Mouse (Mus musculus) retina, adult 2 months (tissue): ENCODE data around the gene Ethe1.
A peak's percentile ranks its signal among the peaks of the same experiment; 100 is the strongest.

ENCODE experiments used
- DNase-seq: peaks from one replicate; pipeline ENCODE4 v3.0.0-alpha.2; 2012; ENCODE audit warnings: low read depth, low spot score

Gene Ethe1

DNA sequence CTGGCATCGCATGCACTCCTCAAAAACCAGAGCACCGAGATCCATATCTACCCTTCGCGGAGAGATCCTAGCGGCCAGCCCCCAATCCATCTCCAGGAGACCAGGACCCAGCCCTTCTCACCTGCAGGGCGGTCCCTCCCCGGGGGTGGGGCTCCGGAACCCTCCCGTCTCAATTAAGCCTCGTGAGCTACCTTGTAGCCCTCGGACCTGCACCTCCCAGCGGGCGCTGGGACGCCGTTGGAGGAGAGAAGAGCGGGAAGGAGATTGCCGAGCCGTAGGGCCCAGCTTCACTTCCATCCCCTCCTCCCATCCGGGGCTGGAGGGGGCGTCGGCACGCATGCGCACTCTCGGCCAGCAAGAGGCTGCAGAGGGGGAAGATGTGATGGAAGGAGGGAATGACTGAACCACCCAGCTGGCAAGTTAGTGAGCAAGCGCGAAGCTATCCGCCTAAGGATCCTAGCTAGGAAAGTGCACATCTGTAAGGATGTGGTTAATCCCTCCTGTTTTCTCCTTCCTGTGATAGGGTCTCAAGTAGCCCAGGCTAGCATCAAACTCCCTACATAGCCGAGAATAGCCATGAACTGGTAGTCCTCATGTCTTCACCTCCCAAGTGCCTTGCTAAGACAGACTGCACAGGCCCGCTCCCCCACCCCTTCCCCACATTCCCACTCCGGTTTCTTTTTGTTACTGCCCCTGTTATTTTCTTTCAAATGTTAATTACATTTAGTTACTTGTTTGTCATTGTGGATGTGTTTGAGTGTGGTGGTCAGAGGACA is at the start of gene Ethe1, which contains the start of gene Zfp575:
TSS of gene Ethe1 (plus strand) at position 214 of the 776 bp plus-strand sequence.
TSS of gene Zfp575 (minus strand) at position 312 of the 776 bp plus-strand sequence.
- DNase-seq = no peak

DNA sequence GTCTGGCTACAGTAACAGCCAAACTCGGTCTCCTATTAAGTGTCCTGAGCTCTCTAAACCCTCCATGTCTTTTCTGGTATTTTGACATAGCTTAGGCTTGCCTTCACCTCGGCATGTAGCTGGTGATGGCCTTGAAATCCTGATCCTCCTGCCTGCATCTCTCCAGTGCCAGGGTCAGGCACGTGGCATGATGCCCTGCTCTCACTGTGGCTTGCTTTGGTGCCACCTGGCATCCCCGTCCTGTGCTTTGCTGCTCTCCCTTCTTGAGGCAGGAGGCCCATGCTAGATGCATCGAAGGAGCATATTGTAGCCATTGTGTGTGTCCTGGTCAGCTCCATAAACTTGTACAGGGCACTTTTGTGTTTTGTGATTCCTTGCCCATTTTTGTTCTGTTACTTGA is 49.8 kb upstream of the Ethe1 start:
- no peak for DNase-seq

DNA sequence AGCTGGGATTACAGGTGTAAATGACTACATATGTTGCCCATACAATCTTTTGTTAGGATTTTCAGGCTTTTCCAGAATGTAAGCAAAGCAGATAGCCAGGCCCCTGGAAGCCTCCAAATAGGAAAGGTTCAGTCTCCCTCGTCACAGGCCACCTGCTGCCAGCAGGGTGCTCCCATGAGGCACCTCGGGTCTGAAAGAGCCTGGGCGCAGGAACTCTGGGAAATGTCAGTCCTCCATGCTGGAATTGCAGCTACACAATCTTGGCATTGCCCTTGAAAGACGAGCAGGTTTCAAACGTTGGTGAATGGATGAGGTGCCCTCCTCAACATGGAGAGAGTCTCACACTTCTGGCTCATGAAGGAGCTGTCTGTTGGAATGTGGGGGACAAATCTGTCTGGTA is 49.2 kb upstream of the Ethe1 start:
- DNase-seq = no peak

DNA sequence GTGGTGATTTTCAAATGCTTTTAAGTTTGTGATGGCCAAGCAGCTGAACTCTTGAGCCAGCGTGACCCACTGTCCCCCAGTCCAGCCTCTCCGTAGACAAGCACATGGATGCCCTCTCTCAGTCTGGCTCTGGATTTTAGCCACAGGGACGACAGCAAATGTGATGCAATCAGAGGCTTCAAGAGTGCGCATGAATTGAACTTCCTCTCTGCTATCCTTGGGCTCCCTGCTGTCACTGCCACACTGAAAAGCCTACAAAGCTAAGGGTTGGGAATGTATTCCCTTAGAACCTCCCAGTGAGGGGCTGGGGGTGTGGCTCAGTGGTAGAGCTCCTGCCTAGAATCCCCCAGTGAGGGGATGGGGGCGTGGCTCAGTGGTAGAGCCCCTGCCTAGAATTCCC is 48.6 kb upstream of the Ethe1 start:
- DNase-seq = no peak

DNA sequence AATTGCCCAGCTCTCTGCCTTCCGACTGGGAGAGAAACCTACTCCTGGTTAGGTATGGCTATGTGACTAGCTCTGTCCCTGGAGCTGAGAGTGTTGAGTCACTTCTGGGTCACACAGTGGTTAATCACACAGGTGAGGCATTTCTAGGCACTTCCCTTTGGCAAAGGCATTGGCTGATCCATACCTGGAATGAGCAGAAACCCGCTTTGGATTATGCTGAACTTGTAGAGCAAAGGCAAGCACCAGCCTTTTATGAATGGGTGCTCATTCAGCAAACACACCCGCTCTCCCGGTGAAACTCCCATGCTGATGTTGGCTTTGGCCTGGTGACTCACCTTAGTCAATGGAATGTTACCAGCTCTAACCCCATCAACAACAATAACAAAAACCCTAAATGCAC is 47.7 kb upstream of the Ethe1 start:
- no peak for DNase-seq

DNA sequence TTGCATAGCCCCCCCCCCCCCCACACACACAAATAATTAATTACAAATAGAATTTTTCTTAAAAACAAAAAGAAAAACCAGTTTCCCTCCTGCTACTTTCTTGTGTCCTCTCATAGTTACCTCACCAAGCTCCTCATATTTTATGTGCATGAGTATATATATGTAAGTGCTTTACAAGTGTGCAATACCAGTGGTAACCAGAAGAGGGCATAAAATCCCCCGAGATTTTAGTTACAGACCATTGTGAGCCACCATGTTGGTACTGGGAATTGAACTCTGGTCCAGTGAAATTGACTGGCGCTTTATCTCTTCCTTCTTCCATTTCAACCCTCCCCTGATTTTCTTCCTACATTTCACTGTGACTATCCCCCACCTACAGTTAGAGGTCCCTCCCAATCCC is 42.8 kb upstream of the Ethe1 start:
- DNase-seq = no peak

DNA sequence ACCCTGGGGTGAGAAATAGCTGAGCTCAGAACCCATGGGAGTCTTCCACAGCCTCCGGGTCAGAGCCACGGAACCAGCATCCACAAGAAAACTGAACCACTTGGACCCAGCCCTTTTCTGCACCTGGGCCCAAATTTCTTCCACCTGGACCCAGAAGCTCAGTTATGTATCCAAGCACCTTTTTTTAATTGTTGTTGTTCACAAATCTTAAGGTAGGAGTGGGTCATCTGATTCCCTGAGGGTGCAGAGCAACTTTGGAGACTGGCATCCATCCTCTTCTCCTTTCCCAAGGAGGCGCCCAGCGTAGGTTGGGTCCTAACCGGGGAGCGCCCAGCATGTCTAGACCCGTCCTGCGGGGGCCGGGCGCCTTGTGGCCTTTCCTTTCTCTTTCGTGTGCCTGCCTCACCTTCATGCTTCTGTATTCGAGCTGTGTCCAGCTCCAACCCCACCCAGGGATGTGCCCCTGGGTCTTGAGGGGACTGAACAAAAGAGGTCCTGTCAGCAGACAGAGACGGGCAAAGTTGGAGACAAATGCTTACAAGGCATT is 41.2 kb upstream of the Ethe1 start, which contains the start of the genes Pinlyp and Xrcc1:
TSS of gene Pinlyp (minus strand) at position 51 of the 547 bp plus-strand sequence.
TSS of gene Xrcc1 (plus strand) at position 222 of the 547 bp plus-strand sequence.
- no peak for DNase-seq

DNA sequence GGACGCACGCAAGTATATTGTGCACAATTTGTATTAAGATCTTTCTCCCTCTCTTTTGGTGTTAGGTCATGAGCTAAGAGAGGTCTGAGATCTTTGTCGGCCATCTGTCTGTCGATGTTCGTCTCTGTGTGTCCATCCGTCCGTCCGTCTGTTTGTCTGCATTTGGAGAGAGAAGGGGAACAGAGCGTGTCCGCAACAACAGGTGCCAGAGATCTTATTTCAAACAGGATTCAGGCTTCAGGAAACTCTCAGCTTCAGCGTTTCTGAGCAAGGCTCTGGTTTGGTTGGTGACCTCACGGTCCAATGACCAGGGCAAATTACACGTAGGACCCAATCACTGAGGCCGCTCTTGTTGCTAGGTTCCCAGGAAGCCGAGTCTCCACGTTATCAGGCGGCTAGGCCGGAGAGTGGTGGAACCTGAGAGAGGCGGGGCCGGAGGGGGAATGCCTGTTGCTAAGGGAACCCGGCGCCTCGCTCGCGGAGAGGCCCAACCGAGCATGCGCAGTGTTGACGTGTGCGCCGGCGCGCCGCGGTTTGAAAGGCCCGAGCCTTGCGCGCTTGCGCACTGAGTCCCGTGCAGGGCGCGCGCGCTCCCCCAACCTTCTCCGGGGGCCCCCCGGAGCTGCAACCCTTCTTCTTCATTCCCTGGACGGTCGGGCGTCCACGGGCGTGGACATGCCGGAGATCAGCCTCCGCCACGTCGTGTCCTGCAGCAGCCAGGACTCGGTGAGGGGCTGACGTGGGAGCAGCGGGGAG is 40.5 kb upstream of the Ethe1 start:
- DNase-seq = peak; percentile 97

DNA sequence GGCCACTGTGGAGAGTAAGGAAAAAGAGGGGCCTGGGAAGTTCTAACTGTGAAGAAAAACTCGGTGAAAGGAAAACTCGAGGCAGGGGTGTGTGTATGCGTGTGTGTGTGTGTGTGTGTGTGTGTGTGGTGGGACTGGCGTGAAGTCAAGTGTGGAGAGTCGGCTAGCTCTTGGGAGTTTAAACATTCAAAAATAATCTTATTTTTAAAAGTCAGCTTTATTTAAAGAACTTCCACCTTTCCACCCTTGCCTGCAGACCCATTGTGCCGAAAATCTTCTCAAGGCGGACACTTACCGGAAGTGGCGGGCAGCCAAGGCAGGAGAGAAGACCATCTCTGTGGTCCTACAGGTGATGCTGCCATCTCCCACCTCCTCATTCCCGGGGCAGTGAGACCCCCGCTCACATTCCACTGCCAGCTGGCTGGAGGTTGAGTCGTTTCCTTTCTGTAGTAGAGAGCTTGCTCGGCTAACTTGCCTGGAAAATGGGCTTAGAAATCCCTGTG is 39.8 kb upstream of the Ethe1 start:
- no peak for DNase-seq

DNA sequence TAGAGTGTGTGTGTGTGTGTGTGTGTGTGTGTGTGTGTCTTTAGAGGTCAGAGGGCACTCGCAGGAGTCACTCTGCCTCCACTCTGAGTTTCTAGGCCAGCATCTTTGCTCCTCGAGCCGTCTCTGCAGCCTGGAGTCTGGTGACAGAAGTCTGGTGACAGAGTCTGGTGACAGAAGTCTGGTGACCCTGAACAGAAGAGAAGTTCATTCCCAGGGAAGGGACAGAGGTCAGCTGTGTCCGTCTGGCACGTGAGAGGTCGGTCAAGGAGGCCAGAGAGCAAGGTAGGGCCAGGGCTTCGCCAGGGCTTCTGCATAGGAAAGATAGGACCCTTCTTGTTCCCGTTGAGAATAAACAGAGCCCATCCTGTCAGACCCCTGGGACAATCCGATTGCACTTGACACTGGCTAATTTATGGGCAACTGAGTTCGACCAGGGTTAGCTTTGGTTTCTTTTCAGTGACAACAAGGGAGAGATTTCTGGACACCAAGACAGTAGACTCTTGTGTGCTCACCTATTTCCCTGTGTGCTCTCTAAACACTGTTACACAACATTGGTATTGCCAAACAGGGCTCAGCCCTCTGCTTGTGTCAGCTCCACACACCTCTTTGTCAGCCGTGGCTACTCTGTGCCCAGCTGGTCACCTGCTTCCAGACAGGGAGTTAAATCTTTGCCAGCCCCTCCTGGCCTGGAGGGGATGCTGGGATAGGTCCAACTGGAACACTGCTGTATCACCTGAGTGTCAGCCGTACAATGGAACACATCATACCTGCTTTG is 35.2 kb upstream of the Ethe1 start:
- DNase-seq = no peak

DNA sequence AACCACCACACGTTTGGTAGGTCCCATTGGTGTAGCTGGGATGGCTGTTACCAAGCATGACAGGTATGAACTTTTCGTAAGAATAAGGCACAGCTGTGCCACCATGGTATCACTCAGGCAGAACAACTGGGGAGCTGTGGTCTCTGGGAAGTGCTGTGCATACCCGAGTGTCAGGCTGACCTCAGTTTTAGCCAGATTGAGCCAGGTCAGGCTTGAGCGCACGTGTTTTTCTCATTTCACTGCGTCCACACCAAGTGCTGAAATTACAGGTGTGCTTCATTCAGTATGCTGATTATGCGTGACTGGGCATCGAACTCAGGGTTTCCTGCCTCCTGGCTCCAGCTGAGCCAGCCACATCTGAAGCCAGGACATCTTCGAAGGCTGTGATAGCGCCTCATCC is 31.6 kb upstream of the Ethe1 start:
- DNase-seq = no peak

DNA sequence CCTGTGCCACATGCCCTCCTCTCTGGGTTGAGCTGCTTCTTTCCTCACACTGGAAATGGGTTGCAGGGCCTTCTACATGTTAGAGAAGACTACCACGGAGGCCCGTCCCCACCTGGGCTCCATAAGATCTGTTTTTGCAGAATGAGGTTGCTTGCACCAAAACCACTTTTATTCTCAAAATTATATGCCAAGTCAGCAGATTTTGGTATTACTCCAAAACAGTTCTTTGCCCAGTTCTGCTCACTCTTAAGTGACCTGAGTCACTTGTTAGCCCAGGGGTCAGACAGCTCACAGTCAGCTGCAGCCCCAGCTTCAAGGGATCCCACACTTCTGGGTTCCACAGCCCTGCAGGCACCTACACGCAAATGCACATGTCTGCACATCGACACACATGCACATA is 25.9 kb upstream of the Ethe1 start:
- no peak for DNase-seq

DNA sequence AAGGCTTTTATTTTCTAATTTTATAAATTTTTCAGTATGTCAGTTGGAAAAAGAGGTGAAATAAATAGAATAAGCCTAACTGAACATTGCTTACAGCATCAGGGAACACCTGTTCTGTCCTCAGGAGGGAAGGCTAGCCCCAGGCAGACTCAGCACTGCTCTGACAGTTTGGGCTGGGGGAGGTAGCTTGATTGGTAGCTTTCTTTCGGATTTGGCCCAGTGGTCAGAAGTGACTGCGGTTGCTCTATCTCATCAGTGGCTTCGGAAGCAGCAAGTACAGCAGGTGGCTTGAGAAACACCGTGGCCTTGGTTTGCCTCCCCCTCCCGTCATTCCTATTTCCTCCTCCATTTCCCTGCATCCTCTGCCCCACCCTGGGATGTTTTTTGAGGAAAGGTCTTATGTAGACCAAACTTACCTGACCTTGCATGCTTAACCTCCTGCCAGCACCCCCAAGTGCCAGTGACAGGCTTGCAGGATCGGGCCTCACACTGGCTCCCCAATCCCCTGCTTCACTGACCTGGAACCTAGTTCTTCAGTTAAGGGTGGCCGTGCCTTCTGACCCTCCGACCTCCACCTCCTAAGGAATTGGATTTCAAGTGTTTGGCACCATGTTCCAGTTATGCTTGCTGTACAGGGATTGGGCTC is 24.0 kb upstream of the Ethe1 start:
- DNase-seq = no peak

DNA sequence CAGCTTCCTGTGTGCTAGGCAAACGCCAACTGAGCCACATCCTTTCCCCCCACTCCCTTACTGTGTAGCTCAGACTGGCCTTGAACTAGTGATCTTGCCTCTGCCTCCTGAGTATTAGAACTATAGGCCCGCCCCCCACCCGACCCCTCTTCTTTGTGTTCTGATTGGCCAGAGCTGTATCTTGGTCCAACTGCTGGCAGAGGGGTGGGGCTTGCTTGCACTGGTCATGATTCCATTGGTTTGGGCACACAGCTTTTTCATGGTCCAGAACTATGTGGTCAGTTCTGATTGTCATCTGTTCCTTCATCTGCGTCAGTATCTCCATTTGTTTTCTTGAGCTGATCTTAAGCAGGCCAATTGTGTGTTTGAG is 23.5 kb upstream of the Ethe1 start:
- no peak for DNase-seq

DNA sequence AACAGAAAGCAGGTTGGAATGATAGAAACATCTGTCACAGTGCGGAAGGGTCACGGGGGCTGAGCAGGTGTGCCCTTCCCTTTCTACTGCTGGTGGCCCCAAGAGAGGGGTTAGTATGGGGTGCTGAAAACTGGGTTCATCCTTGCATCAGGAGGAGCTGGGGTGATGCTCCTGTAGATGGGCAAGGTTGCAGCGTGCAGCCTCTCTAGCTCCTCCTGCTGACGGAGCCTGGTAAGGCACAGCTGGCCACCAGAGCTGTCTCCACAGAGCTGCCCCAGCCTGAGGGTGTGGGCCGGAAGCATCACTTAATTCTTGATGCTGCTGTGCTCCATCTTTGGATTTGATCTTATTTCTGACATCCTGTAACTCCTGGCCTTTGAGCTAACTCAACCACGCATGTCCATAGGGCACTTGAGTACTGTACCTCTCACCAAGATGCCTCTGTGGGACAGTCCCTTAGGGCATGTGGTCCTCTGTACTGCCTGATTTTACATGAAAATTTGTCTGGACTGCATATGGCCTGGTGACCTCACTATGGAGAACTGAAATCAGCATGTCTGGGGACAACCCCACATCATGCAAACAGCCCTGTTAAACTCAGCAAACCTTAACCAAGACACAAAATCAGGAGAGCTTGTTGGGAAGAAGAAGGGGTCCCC is 22.6 kb upstream of the Ethe1 start:
- no peak for DNase-seq

DNA sequence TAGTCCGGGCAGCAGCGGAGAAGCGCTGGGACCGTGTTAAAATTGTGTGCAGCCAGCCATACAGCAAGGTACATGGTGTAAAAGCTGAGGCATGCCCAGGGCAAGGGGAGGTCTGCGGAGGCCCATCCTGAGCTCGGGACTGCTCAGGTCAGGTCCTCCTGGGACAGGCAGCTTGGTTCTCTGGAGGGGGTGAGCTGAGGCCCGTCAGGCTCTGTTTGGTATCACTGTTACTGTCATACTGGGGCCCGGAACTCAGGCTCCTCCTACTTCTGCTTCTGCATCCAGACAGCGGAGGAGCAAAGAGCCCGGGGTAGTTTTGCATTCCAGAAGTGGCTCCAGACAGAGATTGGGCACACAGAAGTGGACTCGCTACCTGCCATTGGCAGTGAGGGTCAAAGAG is 21.7 kb upstream of the Ethe1 start:
- no peak for DNase-seq

DNA sequence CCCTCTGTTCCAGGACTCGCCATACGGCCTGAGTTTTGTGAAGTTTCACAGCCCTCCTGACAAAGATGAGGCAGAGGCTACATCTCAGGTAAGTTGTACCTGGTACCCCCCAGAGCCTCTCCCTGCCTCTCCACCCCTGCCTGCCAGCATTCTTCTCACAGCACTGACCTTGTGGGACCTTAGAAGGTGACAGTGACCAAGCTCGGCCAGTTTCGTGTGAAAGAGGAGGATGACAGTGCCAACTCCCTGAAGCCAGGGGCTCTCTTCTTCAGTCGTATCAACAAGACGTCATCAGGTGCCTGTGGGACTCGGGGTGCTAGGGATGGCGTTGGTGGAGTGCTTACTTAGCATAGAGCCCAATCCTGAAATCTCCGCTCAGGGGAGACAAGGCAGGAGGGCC is 21.1 kb upstream of the Ethe1 start:
- DNase-seq = no peak

DNA sequence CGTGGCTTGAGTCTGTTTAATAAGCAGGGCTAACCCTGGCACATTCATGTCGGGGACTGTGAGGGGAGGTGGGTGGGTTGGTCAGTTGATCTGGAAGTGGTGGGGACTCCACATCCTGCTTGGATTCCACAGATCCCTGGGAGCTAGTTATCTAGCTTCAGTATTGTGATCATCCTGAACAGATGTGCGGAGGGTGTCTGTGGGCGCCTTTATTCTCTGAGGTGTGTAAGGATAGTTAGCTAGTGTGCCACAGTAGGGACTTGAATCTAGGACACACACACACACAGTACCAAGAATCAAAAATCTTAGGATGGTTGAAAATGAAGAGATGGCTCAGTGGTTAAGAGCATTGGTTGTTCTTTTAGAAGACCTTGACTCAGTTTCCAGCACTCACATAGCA is 18.8 kb upstream of the Ethe1 start:
- DNase-seq = no peak

DNA sequence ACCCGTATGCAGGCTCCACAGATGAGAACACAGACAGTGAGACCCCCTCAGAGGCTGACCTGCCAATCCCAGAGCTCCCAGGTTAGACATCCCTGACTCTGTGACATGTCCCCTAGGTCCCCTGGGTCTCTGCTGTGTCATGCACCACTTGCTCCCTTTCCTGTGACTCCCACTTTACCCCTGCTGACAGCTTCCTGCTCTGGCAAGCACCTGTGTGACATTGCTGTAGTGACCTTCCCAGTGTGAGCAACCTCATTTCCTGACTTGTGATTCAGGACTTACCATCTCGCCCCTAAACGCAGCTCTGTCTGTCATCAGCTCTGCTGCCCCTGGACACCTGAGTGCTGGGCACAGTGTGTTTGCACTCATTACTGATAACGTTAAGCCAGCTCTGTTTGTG is 16.3 kb upstream of the Ethe1 start:
- DNase-seq = no peak

DNA sequence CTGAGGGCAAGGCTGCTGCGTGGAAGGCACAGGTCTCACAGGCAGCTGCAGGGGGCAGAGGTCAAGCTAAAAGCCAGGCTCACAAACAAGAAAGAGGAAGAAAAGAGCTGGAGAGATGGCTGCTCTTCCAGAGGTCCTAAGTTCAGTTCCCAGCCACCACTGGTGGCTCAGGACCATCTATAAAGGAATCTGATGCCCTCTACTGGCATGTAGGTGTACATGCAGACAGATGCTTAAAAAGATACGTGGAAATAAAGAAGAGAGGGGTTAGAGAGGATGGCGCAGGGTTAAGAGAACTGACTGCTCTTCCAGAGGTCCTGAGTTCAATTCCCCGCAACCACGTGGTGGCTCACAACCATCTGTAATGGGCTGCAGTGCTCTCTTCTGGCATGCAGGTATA is 14.9 kb upstream of the Ethe1 start:
- DNase-seq = no peak
